Mouse (Mus musculus): ENCODE data around the gene Zdhhc20.

DNA sequence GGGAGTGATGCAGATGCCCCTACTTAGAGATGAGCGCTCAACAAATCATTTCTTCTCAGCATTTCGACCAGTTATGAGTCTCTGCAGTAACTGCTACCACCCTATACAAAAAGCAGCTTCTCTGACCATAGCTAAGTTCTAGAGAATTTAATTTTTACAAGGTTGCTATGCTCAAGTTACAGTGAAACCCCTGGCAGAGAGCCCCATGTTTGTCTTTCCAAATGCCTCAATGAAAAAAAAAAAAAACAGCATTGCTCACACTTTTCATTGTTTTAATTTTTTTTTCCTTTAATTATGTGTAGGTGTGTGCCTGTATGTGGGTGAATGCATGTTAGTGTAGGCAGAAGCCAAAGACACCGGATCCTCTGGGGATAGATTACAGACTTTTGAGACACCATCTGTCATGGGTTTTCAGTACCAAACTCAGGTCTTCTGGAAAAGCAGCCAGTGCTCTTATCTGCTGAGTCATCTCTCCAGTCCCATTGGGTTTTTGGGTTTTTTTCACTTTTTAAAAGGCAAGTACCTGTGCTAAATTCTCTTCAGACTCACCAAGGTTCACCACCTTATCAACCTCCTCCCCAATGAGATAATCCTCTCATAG is 23.3 kb downstream of the Zdhhc20 start:
- TF ChIP-seq CTCF (IDR thresholded peaks at IDR 0.05; ENCODE audit: borderline replicate concordance, insufficient read depth, low read depth, low read length) (no peak), POLR2A (IDR thresholded peaks at IDR 0.05; ENCODE audit: borderline replicate concordance, insufficient read depth, low read length) (no peak)
